Comparison of ENCODE assay signal across 18 mouse cellular contexts in the genomic region with DNA sequence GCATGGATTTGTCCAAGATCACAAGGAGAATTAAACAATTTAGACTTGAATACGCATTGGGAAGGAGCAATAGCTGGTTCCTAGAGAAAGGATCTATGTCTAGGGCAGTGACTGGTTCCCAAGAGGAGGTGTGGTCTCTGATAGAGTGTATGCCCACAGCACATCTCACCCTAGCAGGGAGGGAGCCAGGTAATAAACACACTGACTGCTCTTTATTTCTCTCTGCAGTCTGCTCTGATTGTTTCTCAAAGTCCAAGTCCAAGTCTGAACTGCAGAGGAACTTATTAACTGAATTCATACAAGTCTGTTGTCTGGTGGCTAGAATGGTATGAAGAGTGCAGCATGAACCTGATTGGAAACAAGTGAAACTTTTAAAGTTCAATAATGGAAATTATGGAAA. TPM values are rescaled to one million over a fixed set of nuclear protein-coding genes. Genes with fewer than 3 reads are reported as not detected.
DNase-seq lines count a peak whose midpoint lies in the region; ATAC-seq lines count a peak whose summit lies in the region.
"Had no signal": no experiment of that assay in that cellular context is flagged by ENCODE, and none has a peak within 500 bp of the region (broad histone marks: within the 10 kb centered on the region; RNA-seq: fewer than 3 reads in every experiment).

No protein-coding gene starts in this region.

- H3K36me3 ChIP-seq in intestine, embryonic 16.5 days (ENCODE audit: control insufficient read depth, insufficient read depth, low read length): no peaks in the 10 kb centered on the region
- H3K36me3 ChIP-seq in kidney, embryonic 15.5 days: no peaks in the 10 kb centered on the region
- H3K36me3 ChIP-seq: embryonic facial prominence, embryonic 12.5 days; forebrain, embryonic 15.5 days; heart, embryonic 13.5 days; hindbrain, embryonic 12.5 days had no signal

- H3K4me3 ChIP-seq in intestine, embryonic 16.5 days (ENCODE audit: low read length): no peak overlapping the region
- no peak overlapping the region for H3K4me3 ChIP-seq in kidney, embryonic 15.5 days (replicated peaks)
- H3K4me3 ChIP-seq: embryonic facial prominence, embryonic 12.5 days; forebrain, embryonic 15.5 days; heart, embryonic 13.5 days; hindbrain, embryonic 12.5 days had no signal

- DNase-seq in kidney, adult 8-10 months: peak; percentile 41 to 67
- DNase-seq in kidney, postnatal 25 days: no peak
- no peak for DNase-seq in cerebellum, postnatal 36 days
- no peak for DNase-seq in adipocyte (ENCODE audit: low spot score)
- DNase-seq: adrenal gland, adult 8-10 months; adrenal gland, postnatal 36 days; cerebellum, adult 11 months; cerebellum, adult 8-10 months; cerebellum, postnatal 14 days; gastrocnemius, postnatal 36 days; heart, adult 11 months; heart, postnatal 36 days had no signal

- H3K9ac ChIP-seq in intestine, embryonic 16.5 days (ENCODE audit: low read depth, low read length): no peak overlapping the region
- no peak overlapping the region for H3K9ac ChIP-seq in kidney, embryonic 15.5 days
- H3K9ac ChIP-seq: embryonic facial prominence, embryonic 12.5 days; forebrain, embryonic 15.5 days; heart, embryonic 13.5 days; hindbrain, embryonic 12.5 days had no signal

- no peaks in the 10 kb centered on the region for H3K9me3 ChIP-seq in intestine, embryonic 16.5 days (ENCODE audit: control insufficient read depth, low read length)
- H3K9me3 ChIP-seq in kidney, embryonic 15.5 days (replicated peaks): no peaks in the 10 kb centered on the region
- H3K9me3 ChIP-seq: embryonic facial prominence, embryonic 12.5 days; forebrain, embryonic 15.5 days; heart, embryonic 13.5 days; hindbrain, embryonic 12.5 days had no signal

- no peaks in the 10 kb centered on the region for H3K27me3 ChIP-seq in intestine, embryonic 16.5 days (replicated peaks; ENCODE audit: control insufficient read depth, insufficient read depth, low read length)
- H3K27me3 ChIP-seq in kidney, embryonic 15.5 days: no peaks in the 10 kb centered on the region
- H3K27me3 ChIP-seq: embryonic facial prominence, embryonic 12.5 days; forebrain, embryonic 15.5 days; heart, embryonic 13.5 days; hindbrain, embryonic 12.5 days had no signal

- peak; percentile 92 for ATAC-seq in intestine, embryonic 16.5 days
- ATAC-seq in kidney, embryonic 15.5 days (replicated peaks; ENCODE audit: low FRiP score): 0 out of 2 replicates have a peak, but pooled peaks have one; percentile 40
- ATAC-seq: forebrain, embryonic 15.5 days had no signal

- no peak overlapping the region for H3K4me2 ChIP-seq in intestine, embryonic 16.5 days (ENCODE audit: low read depth, low read length)
- H3K4me2 ChIP-seq in kidney, embryonic 15.5 days: no peak overlapping the region
- H3K4me2 ChIP-seq: embryonic facial prominence, embryonic 12.5 days; forebrain, embryonic 15.5 days; heart, embryonic 13.5 days; hindbrain, embryonic 12.5 days had no signal

- peaks cover 4% of the 10 kb centered on the region; the same call in 1 of the 2 replicates for H3K4me1 ChIP-seq in intestine, embryonic 16.5 days (ENCODE audit: control insufficient read depth, insufficient read depth, low read length)
- 0 out of 2 replicates have a peak, but pooled peaks cover 2% of the 10 kb centered on the region for H3K4me1 ChIP-seq in kidney, embryonic 15.5 days
- H3K4me1 ChIP-seq: embryonic facial prominence, embryonic 12.5 days; forebrain, embryonic 15.5 days; hindbrain, embryonic 12.5 days had no signal

- WGBS in intestine, embryonic 16.5 days: 50% methylated on average over 1 of the region's 1 CpGs
- 94% methylated on average over 1 of the region's 1 CpGs for WGBS in kidney, embryonic 15.5 days

- no peak overlapping the region for H3K27ac ChIP-seq in intestine, embryonic 16.5 days (ENCODE audit: low read length)
- H3K27ac ChIP-seq in kidney, embryonic 15.5 days: no peak overlapping the region
- H3K27ac ChIP-seq: embryonic facial prominence, embryonic 12.5 days; forebrain, embryonic 15.5 days; hindbrain, embryonic 12.5 days had no signal

RNA-seq across cellular contexts. Expression of a gene that starts 30.0 kb away (rescaled TPM):
- 4.5 and 4.6 TPM in 2 replicates for polyA plus RNA-seq in intestine, embryonic 16.5 days (2015; fragmentation: Nextera tagmentation; extraction: Ambion mirVana)
- polyA plus RNA-seq in kidney, embryonic 15.5 days (2015; fragmentation: Nextera tagmentation; extraction: Ambion mirVana): 8.0 and 9.1 TPM in 2 replicates

Comparison
In these comparisons a context has a peak if more than half of its experiments do, and no peak if none do; other contexts are left out.
1. DNase-seq: peak in kidney, adult 8-10 months (2 of 2); none in kidney, postnatal 25 days (0 of 2), cerebellum, postnatal 36 days (0 of 2) and adipocyte (single experiment).